Mouse (Mus musculus): ENCODE measurements around the gene Shank3. TPM values are rescaled to one million over a fixed set of nuclear protein-coding genes. Genes with fewer than 3 reads are reported as not detected.

The Shank3 gene
- polyA plus RNA-seq, 1 experiment from 2014 or later: 1.8 TPM

DNA sequence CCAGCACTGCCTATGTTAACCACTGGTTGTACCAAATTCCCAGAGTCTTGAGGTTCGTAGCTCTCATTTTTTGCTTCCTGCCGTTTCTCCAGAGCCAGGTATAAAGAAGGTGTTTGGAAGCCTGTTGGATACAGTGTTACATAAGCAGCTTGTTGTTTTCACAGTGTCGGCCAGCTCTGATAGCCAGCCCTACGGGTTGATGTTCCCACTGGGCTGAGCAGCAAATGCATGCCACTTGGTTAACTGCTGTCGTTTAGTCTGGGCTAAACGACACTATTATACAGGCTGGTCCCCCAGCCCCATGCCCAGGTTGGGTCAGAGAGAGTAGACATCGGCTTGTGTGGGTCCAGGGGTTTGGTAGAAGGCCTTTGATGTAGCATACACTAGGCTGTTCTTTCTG is 22.5 kb downstream of the Shank3 start:
- WGBS: 54% methylated on average over 7 of the region's 7 CpGs

DNA sequence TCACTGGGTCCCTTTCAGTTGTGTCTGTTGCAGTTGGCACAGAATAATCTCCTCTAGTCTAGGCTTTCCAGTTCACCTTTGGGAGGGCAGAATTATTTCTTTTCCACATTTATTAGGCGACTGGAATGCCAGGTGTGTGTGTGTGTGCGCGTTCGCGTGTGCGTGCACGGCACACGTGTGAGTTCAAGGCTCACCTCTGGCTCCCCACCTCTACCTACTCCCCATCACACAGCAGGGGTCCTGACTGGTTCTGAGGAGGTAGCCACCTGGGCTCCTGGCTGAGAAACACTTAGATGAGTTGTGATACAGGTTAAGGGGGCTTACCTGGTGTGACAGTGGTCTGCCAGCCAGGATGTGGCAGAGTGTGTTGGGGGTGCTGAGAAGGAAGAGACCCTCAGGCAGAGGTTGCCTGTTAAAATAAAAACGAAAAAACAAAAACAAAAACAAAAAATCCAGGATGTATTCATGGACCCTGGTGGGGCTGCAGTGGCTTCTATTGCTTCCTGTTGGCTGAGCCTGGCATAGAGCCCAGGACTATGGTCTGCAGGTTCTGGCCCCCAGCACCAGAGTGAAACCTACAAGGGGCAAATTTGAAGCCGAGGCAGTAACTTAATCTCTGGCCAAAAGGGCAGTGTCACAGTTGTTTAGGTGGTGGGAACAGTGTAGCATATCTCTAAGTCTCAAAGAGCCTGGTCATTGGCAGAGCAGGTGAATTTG is 23.3 kb downstream of the Shank3 start:
- H3K4me3 ChIP-seq (ENCODE audit: low read length): peak overlapping the region; percentile 59; the same call in 1 of the 2 replicates
- H3K27ac ChIP-seq (ENCODE audit: low read length): no peak overlapping the region
- H3K4me1 ChIP-seq (ENCODE audit: insufficient read depth, low read length): peaks cover 12% of the 10 kb centered on the region; the same call in 1 of the 2 replicates
- H3K27me3 ChIP-seq (ENCODE audit: insufficient read depth, low read length): peaks cover 43% of the 10 kb centered on the region
- H3K9me3 ChIP-seq (ENCODE audit: low read length): no peaks in the 10 kb centered on the region
- no peaks in the 10 kb centered on the region for H3K36me3 ChIP-seq (ENCODE audit: insufficient read depth, low read length)
- no peak for ATAC-seq (ENCODE audit: low FRiP score, low TSS enrichment)
- H3K4me2 ChIP-seq (replicated peaks; ENCODE audit: low read depth, low read length): peak overlapping the region; percentile 85
- no peak overlapping the region for H3K9ac ChIP-seq (replicated peaks; ENCODE audit: low read length)
- 81% methylated on average over 10 of the region's 10 CpGs for WGBS

More for the DNA sequence above, 22.5 kb downstream of the Shank3 start:
- H3K4me1 ChIP-seq (ENCODE audit: insufficient read depth, low read length): peaks cover 12% of the 10 kb centered on the region; the same call in 1 of the 2 replicates
- ATAC-seq (ENCODE audit: low FRiP score, low TSS enrichment): no peak
- H3K4me2 ChIP-seq (replicated peaks; ENCODE audit: low read depth, low read length): no peak overlapping the region
- H3K9ac ChIP-seq (replicated peaks; ENCODE audit: low read length): no peak overlapping the region
- no peaks in the 10 kb centered on the region for H3K9me3 ChIP-seq (ENCODE audit: low read length)
- H3K4me3 ChIP-seq (ENCODE audit: low read length): no peak overlapping the region
- peaks cover 43% of the 10 kb centered on the region for H3K27me3 ChIP-seq (ENCODE audit: insufficient read depth, low read length)
- no peaks in the 10 kb centered on the region for H3K36me3 ChIP-seq (ENCODE audit: insufficient read depth, low read length)
- H3K27ac ChIP-seq (ENCODE audit: low read length): no peak overlapping the region

DNA sequence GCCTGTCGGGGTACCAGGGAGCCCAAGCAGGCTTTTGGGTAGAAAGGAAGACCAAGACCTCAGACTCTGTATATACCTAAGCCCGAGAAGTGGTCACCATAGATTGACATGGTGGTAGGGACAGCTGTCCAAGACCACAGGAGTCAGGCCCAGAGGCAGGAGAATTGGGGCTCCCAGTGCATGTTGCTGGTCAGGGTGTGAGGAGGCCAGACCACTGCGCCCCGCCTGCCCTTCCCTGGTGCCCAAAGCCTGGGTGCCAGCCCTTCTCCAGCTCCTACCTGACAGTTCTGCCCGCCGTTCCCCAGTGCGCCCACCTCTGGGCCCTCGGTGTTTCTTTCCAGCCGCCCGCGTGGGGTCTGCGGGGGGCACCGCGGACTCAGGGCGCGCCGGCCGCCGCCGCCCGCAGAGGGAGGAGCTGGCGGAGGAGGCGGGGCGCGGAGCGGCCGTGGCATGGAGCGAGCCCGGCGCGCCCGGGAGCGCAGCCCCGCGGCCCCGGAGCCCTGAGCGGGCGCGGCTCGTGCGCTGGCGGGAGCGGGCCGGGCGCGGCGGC is 23.9 kb downstream of the Shank3 start:
- H3K4me2 ChIP-seq (replicated peaks; ENCODE audit: low read depth, low read length): peak overlapping the region; percentile 85
- peaks cover 43% of the 10 kb centered on the region for H3K27me3 ChIP-seq (ENCODE audit: insufficient read depth, low read length)
- peak overlapping the region; percentile 59 for H3K4me3 ChIP-seq (ENCODE audit: low read length)
- 6% methylated on average over 38 of the region's 47 CpGs for WGBS
- H3K27ac ChIP-seq (ENCODE audit: low read length): no peak overlapping the region
- H3K4me1 ChIP-seq (ENCODE audit: insufficient read depth, low read length): peaks cover 12% of the 10 kb centered on the region; the same call in 1 of the 2 replicates
- H3K9me3 ChIP-seq (ENCODE audit: low read length): no peaks in the 10 kb centered on the region
- H3K9ac ChIP-seq (replicated peaks; ENCODE audit: low read length): peak overlapping the region; percentile 67
- ATAC-seq (ENCODE audit: low FRiP score, low TSS enrichment): peak; percentile 65
- H3K36me3 ChIP-seq (ENCODE audit: insufficient read depth, low read length): no peaks in the 10 kb centered on the region

DNA sequence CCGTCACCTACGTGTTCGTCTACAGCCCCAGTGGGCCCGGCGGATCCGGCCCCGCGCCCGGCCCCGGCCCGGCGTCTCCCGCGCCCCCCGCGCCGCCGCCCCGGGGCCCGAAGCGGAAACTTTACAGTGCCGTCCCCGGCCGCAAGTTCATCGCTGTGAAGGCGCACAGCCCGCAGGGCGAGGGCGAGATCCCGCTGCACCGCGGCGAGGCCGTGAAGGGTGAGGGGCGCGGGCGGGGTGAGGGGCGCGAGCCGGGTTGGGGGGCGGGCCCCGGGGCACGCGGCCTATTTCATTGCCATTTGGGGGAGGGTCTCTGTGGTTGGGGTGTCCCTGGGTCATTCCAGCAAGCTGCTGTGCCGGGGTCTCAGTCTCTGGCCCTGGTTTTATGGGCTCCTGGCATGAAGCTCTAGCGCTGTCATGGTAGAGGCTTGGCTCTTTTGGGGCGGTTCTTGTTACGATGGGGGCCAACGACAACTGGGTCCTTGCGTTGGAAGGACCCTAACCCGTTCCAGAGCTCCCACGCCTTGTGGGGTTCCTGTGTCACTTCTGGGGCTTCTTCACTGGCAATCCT is 24.7 kb downstream of the Shank3 start:
- Histone ChIP-seq H3K4me1 (ENCODE audit: insufficient read depth, low read length) (peaks cover 12% of the 10 kb centered on the region; the same call in 1 of the 2 replicates), H3K9ac (replicated peaks; ENCODE audit: low read length) (peak overlapping the region; percentile 67), H3K4me3 (ENCODE audit: low read length) (peak overlapping the region; percentile 59), H3K9me3 (ENCODE audit: low read length) (no peaks in the 10 kb centered on the region), H3K36me3 (ENCODE audit: insufficient read depth, low read length) (no peaks in the 10 kb centered on the region), H3K27me3 (ENCODE audit: insufficient read depth, low read length) (peaks cover 43% of the 10 kb centered on the region), H3K4me2 (replicated peaks; ENCODE audit: low read depth, low read length) (peak overlapping the region; percentile 85), H3K27ac (ENCODE audit: low read length) (no peak overlapping the region)
- 12% methylated on average over 38 of the region's 52 CpGs for WGBS
- no peak for ATAC-seq (ENCODE audit: low FRiP score, low TSS enrichment)

DNA sequence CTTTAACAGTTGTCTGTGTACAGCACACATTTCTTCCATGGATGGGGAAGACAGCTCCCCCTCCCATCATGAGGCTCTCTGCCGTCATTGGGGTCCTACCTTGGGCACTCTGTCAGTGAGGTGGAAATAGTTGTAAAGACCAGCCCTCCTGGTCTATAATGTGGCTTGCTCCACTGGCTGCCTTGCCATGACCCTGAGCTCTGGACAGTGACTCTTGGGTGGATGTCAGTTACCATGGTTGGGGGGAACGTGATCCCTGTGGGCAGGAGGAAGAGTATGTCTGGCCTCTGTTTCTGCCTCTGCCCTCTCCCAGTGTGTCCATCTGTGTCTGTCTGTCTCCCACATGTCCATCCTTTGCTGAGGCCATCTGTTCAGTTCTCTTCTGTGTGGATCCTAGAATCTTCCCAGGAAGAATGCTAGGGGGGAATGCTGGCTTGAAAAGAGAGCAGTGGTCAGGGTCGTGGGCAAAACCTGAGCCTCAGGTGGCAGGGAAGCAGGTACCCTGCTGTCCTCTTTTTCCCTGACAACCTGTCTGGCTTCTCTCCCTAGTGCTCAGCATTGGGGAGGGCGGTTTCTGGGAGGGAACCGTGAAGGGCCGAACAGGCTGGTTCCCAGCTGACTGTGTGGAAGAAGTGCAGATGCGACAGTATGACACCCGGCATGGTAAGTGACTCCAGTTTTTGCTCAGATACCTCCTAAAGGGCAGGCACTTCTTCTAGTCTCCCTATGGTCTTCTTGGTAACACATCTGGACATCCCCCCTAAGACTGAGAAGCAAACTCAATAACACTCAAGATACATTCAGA is 25.4 kb downstream of the Shank3 start:
- no peaks in the 10 kb centered on the region for H3K9me3 ChIP-seq (ENCODE audit: low read length)
- H3K27ac ChIP-seq (ENCODE audit: low read length): no peak overlapping the region
- H3K4me1 ChIP-seq (ENCODE audit: insufficient read depth, low read length): peaks cover 12% of the 10 kb centered on the region; the same call in 1 of the 2 replicates
- H3K4me3 ChIP-seq (ENCODE audit: low read length): peak overlapping the region; percentile 59
- no peak overlapping the region for H3K9ac ChIP-seq (replicated peaks; ENCODE audit: low read length)
- WGBS: 69% methylated on average over 8 of the region's 8 CpGs
- peaks cover 43% of the 10 kb centered on the region for H3K27me3 ChIP-seq (ENCODE audit: insufficient read depth, low read length)
- no peaks in the 10 kb centered on the region for H3K36me3 ChIP-seq (ENCODE audit: insufficient read depth, low read length)
- ATAC-seq (ENCODE audit: low FRiP score, low TSS enrichment): no peak
- peak overlapping the region; percentile 85 for H3K4me2 ChIP-seq (replicated peaks; ENCODE audit: low read depth, low read length)

DNA sequence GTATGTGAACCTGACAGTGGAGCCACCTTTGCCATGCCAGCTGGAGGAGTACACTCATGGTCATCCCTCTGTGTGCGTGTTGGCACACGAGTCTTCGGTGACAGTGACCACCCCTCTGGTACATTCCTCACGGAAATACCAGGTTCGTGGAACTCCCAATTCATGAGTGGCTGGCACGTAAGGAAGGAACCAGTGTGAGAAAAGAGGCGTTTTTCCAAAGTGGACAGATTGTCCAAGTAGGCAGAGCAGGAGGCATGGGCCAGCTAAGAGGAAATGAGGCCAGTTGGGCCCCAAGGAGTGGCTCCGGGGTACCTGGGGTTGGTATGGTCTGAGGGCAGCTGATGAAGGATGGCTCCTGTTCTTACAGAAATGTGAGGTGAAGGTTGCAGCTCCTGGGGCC is 26.0 kb downstream of the Shank3 start:
- 94% methylated on average over 8 of the region's 8 CpGs for WGBS
- ATAC-seq (ENCODE audit: low FRiP score, low TSS enrichment): no peak
- H3K4me1 ChIP-seq (ENCODE audit: insufficient read depth, low read length): peaks cover 12% of the 10 kb centered on the region; the same call in 1 of the 2 replicates
- no peak overlapping the region for H3K4me3 ChIP-seq (ENCODE audit: low read length)
- no peak overlapping the region for H3K4me2 ChIP-seq (replicated peaks; ENCODE audit: low read depth, low read length)
- H3K9me3 ChIP-seq (ENCODE audit: low read length): no peaks in the 10 kb centered on the region
- H3K36me3 ChIP-seq (ENCODE audit: insufficient read depth, low read length): no peaks in the 10 kb centered on the region
- H3K27me3 ChIP-seq (ENCODE audit: insufficient read depth, low read length): peaks cover 43% of the 10 kb centered on the region
- no peak overlapping the region for H3K27ac ChIP-seq (ENCODE audit: low read length)
- no peak overlapping the region for H3K9ac ChIP-seq (replicated peaks; ENCODE audit: low read length)

DNA sequence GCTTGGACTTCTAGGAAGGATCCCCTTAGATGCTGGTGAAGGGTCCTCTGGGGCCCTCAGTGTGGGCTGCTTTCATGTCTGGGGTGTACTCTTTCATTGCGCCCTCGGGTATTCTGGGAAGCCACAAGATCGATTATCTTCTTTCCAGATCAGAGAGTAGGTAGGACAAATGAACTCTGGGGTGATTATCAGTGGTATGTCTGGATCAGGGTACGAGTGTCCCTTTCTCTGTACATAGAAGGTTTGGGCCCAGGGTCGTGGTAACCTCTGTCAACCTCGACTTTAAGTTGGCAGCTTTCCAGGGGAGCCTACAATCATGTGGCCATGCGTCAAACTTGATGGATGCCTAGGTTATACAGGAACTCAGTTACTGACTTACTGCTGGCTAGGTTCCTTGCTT is 26.5 kb downstream of the Shank3 start:
- WGBS: 65% methylated on average over 7 of the region's 7 CpGs
- no peaks in the 10 kb centered on the region for H3K9me3 ChIP-seq (ENCODE audit: low read length)
- peaks cover 43% of the 10 kb centered on the region for H3K27me3 ChIP-seq (ENCODE audit: insufficient read depth, low read length)
- H3K4me3 ChIP-seq (ENCODE audit: low read length): no peak overlapping the region
- no peak for ATAC-seq (ENCODE audit: low FRiP score, low TSS enrichment)
- peaks cover 12% of the 10 kb centered on the region; the same call in 1 of the 2 replicates for H3K4me1 ChIP-seq (ENCODE audit: insufficient read depth, low read length)
- H3K36me3 ChIP-seq (ENCODE audit: insufficient read depth, low read length): no peaks in the 10 kb centered on the region
- H3K9ac ChIP-seq (replicated peaks; ENCODE audit: low read length): no peak overlapping the region
- no peak overlapping the region for H3K4me2 ChIP-seq (replicated peaks; ENCODE audit: low read depth, low read length)
- H3K27ac ChIP-seq (ENCODE audit: low read length): no peak overlapping the region

DNA sequence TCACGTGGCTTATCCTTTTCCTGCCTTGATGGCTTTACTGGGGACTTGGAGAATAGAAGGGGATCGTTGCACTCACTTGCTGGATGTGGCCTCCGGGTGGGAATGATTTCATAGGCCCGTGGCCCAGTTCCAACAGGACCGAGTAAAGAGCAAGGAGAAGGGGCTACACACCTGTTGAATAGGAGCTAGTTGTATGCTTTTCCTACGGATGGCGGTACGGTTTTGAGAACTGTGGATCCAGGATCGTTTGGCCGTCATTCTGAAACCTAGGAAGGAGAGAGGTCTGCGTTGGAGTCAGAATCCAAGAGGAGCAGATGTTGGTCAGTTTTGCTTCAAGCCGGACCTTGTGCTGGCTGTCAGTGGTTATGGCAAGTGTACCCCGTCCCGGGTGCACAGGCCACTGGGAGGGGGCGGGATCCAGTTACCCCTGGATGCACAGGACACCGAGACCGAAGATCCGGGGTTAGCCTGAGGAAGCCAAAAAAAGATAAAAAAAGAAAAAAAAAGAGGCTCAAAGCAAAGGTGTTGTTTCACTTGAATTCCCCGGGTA is 27.4 kb downstream of the Shank3 start:
- no peak overlapping the region for H3K27ac ChIP-seq (ENCODE audit: low read length)

DNA sequence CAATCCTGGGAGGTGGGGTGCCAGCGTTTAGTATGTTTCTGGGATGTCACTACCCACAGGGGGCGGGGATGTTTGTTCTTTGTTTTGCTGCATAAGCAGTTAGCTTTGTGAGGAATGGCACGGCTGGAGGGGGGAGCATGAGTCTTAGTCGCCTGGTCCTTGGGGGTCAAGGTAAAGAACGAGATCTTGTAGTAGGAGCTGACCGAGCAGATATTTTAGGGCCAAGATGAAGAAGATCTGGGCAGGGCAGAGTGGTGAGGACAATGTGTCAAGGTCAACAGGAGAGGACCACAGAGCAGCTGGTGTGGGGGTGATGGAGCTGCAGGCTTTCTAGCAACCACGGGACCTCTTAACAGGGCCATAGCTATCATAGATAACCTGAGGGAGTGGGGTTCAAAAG is 28.0 kb downstream of the Shank3 start:
- Histone ChIP-seq H3K4me2 (replicated peaks; ENCODE audit: low read depth, low read length) (no peak overlapping the region), H3K27ac (ENCODE audit: low read length) (no peak overlapping the region), H3K4me3 (ENCODE audit: low read length) (no peak overlapping the region), H3K4me1 (ENCODE audit: insufficient read depth, low read length) (peaks cover 12% of the 10 kb centered on the region; the same call in 1 of the 2 replicates), H3K9me3 (ENCODE audit: low read length) (no peaks in the 10 kb centered on the region), H3K36me3 (ENCODE audit: insufficient read depth, low read length) (no peaks in the 10 kb centered on the region), H3K9ac (replicated peaks; ENCODE audit: low read length) (no peak overlapping the region), H3K27me3 (ENCODE audit: insufficient read depth, low read length) (peaks cover 29% of the 10 kb centered on the region)
- 84% methylated on average over 7 of the region's 7 CpGs for WGBS
- no peak for ATAC-seq (ENCODE audit: low FRiP score, low TSS enrichment)

More for the DNA sequence above, 27.4 kb downstream of the Shank3 start:
- Histone ChIP-seq H3K9me3 (ENCODE audit: low read length) (no peaks in the 10 kb centered on the region), H3K4me1 (ENCODE audit: insufficient read depth, low read length) (peaks cover 12% of the 10 kb centered on the region; the same call in 1 of the 2 replicates), H3K9ac (replicated peaks; ENCODE audit: low read length) (no peak overlapping the region), H3K27me3 (ENCODE audit: insufficient read depth, low read length) (peaks cover 35% of the 10 kb centered on the region), H3K36me3 (ENCODE audit: insufficient read depth, low read length) (no peaks in the 10 kb centered on the region), H3K4me2 (replicated peaks; ENCODE audit: low read depth, low read length) (no peak overlapping the region), H3K4me3 (ENCODE audit: low read length) (no peak overlapping the region)
- WGBS: 88% methylated on average over 19 of the region's 19 CpGs
- no peak for ATAC-seq (ENCODE audit: low FRiP score, low TSS enrichment)

All from kidney, embryonic 16.5 days (tissue).